Mouse (Mus musculus) CD4-positive, CD25-positive, alpha-beta regulatory T cell, adult 4 months (primary cell): ENCODE results near the gene Cxcr5. TPM values are rescaled to one million over a fixed set of nuclear protein-coding genes. Genes with fewer than 3 reads are reported as not detected.
A peak's percentile ranks its signal among the peaks of the same experiment; 100 is the strongest.

Experiments
- ATAC-seq: one replicate; pipeline ENCODE4 v1.8.0; 2017
- polyA plus RNA-seq, 2 experiments: library from polyadenylated mRNA; unstranded; fragments of 100-300 nt; shearing (Covaris generic); gene quantifications; one replicate each; pipeline ENCODE4 v1.2.1; 2017

Cxcr5 gene
- polyA plus RNA-seq, 2 experiments from 2014 or later, result 93.9 to 121 TPM

GRCm38 (mm10) chr9:44494863-44495809, 66.5 kb downstream of the Cxcr5 start:
- peak; percentile 32 for ATAC-seq

- ATAC-seq, result peak; percentile 76
Measured at GRCm38 (mm10) chr9:44494261-44494862, 67.3 kb downstream of the Cxcr5 start.

GRCm38 (mm10) chr9:44492631-44493461, 68.8 kb downstream of the Cxcr5 start:
- ATAC-seq, result no peak

GRCm38 (mm10) chr9:44491351-44491750, 70.3 kb downstream of the Cxcr5 start:
- ATAC-seq, result no peak

GRCm38 (mm10) chr9:44490086-44490967, 71.3 kb downstream of the Cxcr5 start:
- no peak for ATAC-seq

GRCm38 (mm10) chr9:44489651-44490085, 72.0 kb downstream of the Cxcr5 start:
- no peak for ATAC-seq

- ATAC-seq, result no peak
Measured at GRCm38 (mm10) chr9:44488855-44489381, 72.8 kb downstream of the Cxcr5 start.

GRCm38 (mm10) chr9:44488416-44488815, 73.3 kb downstream of the Cxcr5 start:
- ATAC-seq, result no peak

GRCm38 (mm10) chr9:44487441-44487840, 74.2 kb downstream of the Cxcr5 start:
- no peak for ATAC-seq

GRCm38 (mm10) chr9:44486741-44487421, 74.8 kb downstream of the Cxcr5 start:
- ATAC-seq, result no peak

GRCm38 (mm10) chr9:44486335-44486734, 75.3 kb downstream of the Cxcr5 start:
- ATAC-seq, result no peak

- ATAC-seq, result no peak
Measured at GRCm38 (mm10) chr9:44485516-44486161, 76.0 kb downstream of the Cxcr5 start.

- no peak for ATAC-seq
Measured at GRCm38 (mm10) chr9:44485105-44485515, 76.6 kb downstream of the Cxcr5 start.

- ATAC-seq, result no peak
Measured at GRCm38 (mm10) chr9:44484311-44485104, 77.2 kb downstream of the Cxcr5 start.

- peak; percentile 24 for ATAC-seq
Measured at GRCm38 (mm10) chr9:44483510-44484044, 78.1 kb downstream of the Cxcr5 start.

GRCm38 (mm10) chr9:44483041-44483509, 78.6 kb downstream of the Cxcr5 start:
- ATAC-seq, result no peak

GRCm38 (mm10) chr9:44482552-44482951, 79.1 kb downstream of the Cxcr5 start, which contains the start of gene Bcl9l:
Bcl9l (plus strand) TSS chr9:44482825.
- peak; percentile 70 for ATAC-seq

- ATAC-seq, result no peak
Measured at GRCm38 (mm10) chr9:44482112-44482511, 79.6 kb downstream of the Cxcr5 start.
